In genomic region chr17:68165171-68165825, GRCm38 (mm10) we compare ENCODE assay signal across 9 mouse cellular contexts.
DNase-seq lines count a peak whose midpoint lies in the region; ATAC-seq and TF ChIP-seq lines count a peak whose summit lies in the region.
"Had no signal": no experiment of that assay in that cellular context is flagged by ENCODE, and none has a peak within 500 bp of the region (broad histone marks: within the 10 kb centered on the region; RNA-seq: fewer than 3 reads in every experiment).

No protein-coding gene starts in this region.

- no peak overlapping the region for H3K4me3 ChIP-seq in liver, embryonic 16.5 days (ENCODE audit: low read depth, low read length)
- H3K4me3 ChIP-seq in liver, embryonic 11.5 days (ENCODE audit: low read depth, low read length): no peak overlapping the region
- H3K4me3 ChIP-seq in heart, postnatal 0 days (ENCODE audit: low read depth, low read length): no peak overlapping the region
- no peak overlapping the region for H3K4me3 ChIP-seq in forebrain, embryonic 15.5 days
- no peak overlapping the region for H3K4me3 ChIP-seq in layer of hippocampus, adult 2 months
- H3K4me3 ChIP-seq: left cerebral cortex, adult 2 months had no signal

- H3K27me3 ChIP-seq in liver, embryonic 16.5 days (ENCODE audit: control insufficient read depth, insufficient read depth, low read depth, low read length): no peaks in the 10 kb centered on the region
- H3K27me3 ChIP-seq in liver, embryonic 11.5 days (replicated peaks; ENCODE audit: control insufficient read depth, insufficient read depth, low read length): no peaks in the 10 kb centered on the region
- H3K27me3 ChIP-seq in heart, postnatal 0 days (ENCODE audit: control insufficient read depth, insufficient read depth, low read length): no peaks in the 10 kb centered on the region
- H3K27me3 ChIP-seq in forebrain, embryonic 15.5 days: no peaks in the 10 kb centered on the region

- H3K27ac ChIP-seq in liver, embryonic 16.5 days (ENCODE audit: low read length): no peak overlapping the region
- H3K27ac ChIP-seq in liver, embryonic 11.5 days (ENCODE audit: low read depth, low read length): no peak overlapping the region
- H3K27ac ChIP-seq in heart, postnatal 0 days (ENCODE audit: low read depth): peak overlapping the region; percentile 32; the same call in 1 of the 2 replicates
- no peak overlapping the region for H3K27ac ChIP-seq in forebrain, embryonic 15.5 days (replicated peaks)
- no peak overlapping the region for H3K27ac ChIP-seq in layer of hippocampus, adult 2 months
- H3K27ac ChIP-seq: left cerebral cortex, adult 2 months had no signal

- 49% methylated on average over 15 of the region's 15 CpGs for WGBS in liver, embryonic 16.5 days (ENCODE audit: insufficient replicate concordance)
- 46% methylated on average over 15 of the region's 15 CpGs for WGBS in liver, embryonic 11.5 days
- WGBS in heart, postnatal 0 days: 22% methylated on average over 15 of the region's 15 CpGs
- 58% methylated on average over 15 of the region's 15 CpGs for WGBS in forebrain, embryonic 15.5 days

- DNase-seq in liver, embryonic 11.5 days (ENCODE audit: low spot score): no peak
- DNase-seq in brain, embryonic 14.5 days (ENCODE audit: low read depth): peak; percentile 38
- peak; percentile 46 for DNase-seq in heart, postnatal 0 days (ENCODE audit: low spot score)
- DNase-seq in lung, postnatal 4 days: peak; percentile 51 to 53
- DNase-seq in right cerebral cortex, adult 2 months (ENCODE audit: low spot score in 2 of 2): no peak
- DNase-seq in layer of hippocampus, adult 2 months (ENCODE audit: low spot score in 2 of 2): no peak

- TF ChIP-seq POLR2A in brain, embryonic 14.5 days (IDR thresholded peaks at IDR 0.05; ENCODE audit: borderline replicate concordance, extremely low read depth, insufficient read depth, insufficient read length, poor library complexity, severe bottlenecking): no peak

- no peaks in the 10 kb centered on the region for H3K9me3 ChIP-seq in liver, embryonic 16.5 days (replicated peaks; ENCODE audit: control insufficient read depth, low read length)
- no peaks in the 10 kb centered on the region for H3K9me3 ChIP-seq in liver, embryonic 11.5 days (ENCODE audit: control insufficient read depth, low read length)
- no peaks in the 10 kb centered on the region for H3K9me3 ChIP-seq in heart, postnatal 0 days (replicated peaks; ENCODE audit: control insufficient read depth, low read length)
- no peaks in the 10 kb centered on the region for H3K9me3 ChIP-seq in forebrain, embryonic 15.5 days

- no peak for TF ChIP-seq EP300 in heart, postnatal 0 days (IDR thresholded peaks at IDR 0.05; ENCODE audit: low read depth)

- H3K4me1 ChIP-seq in liver, embryonic 16.5 days (ENCODE audit: control insufficient read depth, low read depth, low read length): no peaks in the 10 kb centered on the region
- H3K4me1 ChIP-seq in liver, embryonic 11.5 days (replicated peaks; ENCODE audit: control insufficient read depth, insufficient read depth, low read length): no peaks in the 10 kb centered on the region
- H3K4me1 ChIP-seq in heart, postnatal 0 days (ENCODE audit: control insufficient read depth, insufficient read depth): no peaks in the 10 kb centered on the region
- H3K4me1 ChIP-seq in forebrain, embryonic 15.5 days: 0 out of 2 replicates have a peak, but pooled peaks cover 7% of the 10 kb centered on the region

- TF ChIP-seq CTCF in brain, embryonic 14.5 days (IDR thresholded peaks at IDR 0.05; ENCODE audit: borderline replicate concordance, extremely low read depth, insufficient read depth, insufficient read length): no peak
- no peak for TF ChIP-seq CTCF in heart, postnatal 0 days (IDR thresholded peaks at IDR 0.05; ENCODE audit: low read depth)
- no peak for TF ChIP-seq CTCF in layer of hippocampus, adult 2 months (conservative IDR thresholded peaks at IDR 0.05)

- peak; percentile 27; the same call in 1 of the 2 replicates for ATAC-seq in liver, embryonic 16.5 days (ENCODE audit: low read depth)
- ATAC-seq in liver, embryonic 11.5 days (replicated peaks; ENCODE audit: low FRiP score): no peak
- ATAC-seq in heart, postnatal 0 days (ENCODE audit: insufficient read depth, low read depth): peak; percentile 39; the same call in 1 of the 2 replicates
- no peak for ATAC-seq in forebrain, embryonic 15.5 days (replicated peaks)

- H3K36me3 ChIP-seq in liver, embryonic 16.5 days (ENCODE audit: control insufficient read depth, insufficient read depth): no peaks in the 10 kb centered on the region
- no peaks in the 10 kb centered on the region for H3K36me3 ChIP-seq in liver, embryonic 11.5 days (ENCODE audit: control insufficient read depth, insufficient read depth, low read length)
- H3K36me3 ChIP-seq in heart, postnatal 0 days (replicated peaks; ENCODE audit: control insufficient read depth, insufficient read depth, low read length): no peaks in the 10 kb centered on the region
- no peaks in the 10 kb centered on the region for H3K36me3 ChIP-seq in forebrain, embryonic 15.5 days

- H3K9ac ChIP-seq in liver, embryonic 16.5 days (ENCODE audit: low read depth, low read length): no peak overlapping the region
- no peak overlapping the region for H3K9ac ChIP-seq in liver, embryonic 11.5 days (ENCODE audit: low read depth, low read length)
- H3K9ac ChIP-seq in heart, postnatal 0 days (replicated peaks; ENCODE audit: low read depth, low read length): no peak overlapping the region
- H3K9ac ChIP-seq in forebrain, embryonic 15.5 days (replicated peaks): no peak overlapping the region

- H3K4me2 ChIP-seq in liver, embryonic 16.5 days (ENCODE audit: low read depth, low read length): no peak overlapping the region
- no peak overlapping the region for H3K4me2 ChIP-seq in liver, embryonic 11.5 days
- H3K4me2 ChIP-seq in heart, postnatal 0 days (ENCODE audit: low read depth, low read length): peak overlapping the region; percentile 35
- no peak overlapping the region for H3K4me2 ChIP-seq in forebrain, embryonic 15.5 days (replicated peaks)

Comparison
In these comparisons a context has a peak if more than half of its experiments do, and no peak if none do; other contexts are left out.
1. ATAC-seq: peak in liver, embryonic 16.5 days (single experiment) and heart, postnatal 0 days (single experiment); none in liver, embryonic 11.5 days (single experiment) and forebrain, embryonic 15.5 days (single experiment).
2. DNase-seq: peak in brain, embryonic 14.5 days (single experiment), heart, postnatal 0 days (single experiment) and lung, postnatal 4 days (2 of 2); none in liver, embryonic 11.5 days (single experiment), right cerebral cortex, adult 2 months (0 of 2) and layer of hippocampus, adult 2 months (0 of 2).